Mouse (Mus musculus) C2C12 (cell line): ENCODE results near the gene Arap1.

Experiments
- CEBPB ChIP-seq: IDR thresholded peaks from one replicate; pipeline ENCODE4 v1.6.1; 2011; ENCODE audit warnings: low read depth, mild to moderate bottlenecking, control low read depth, moderate library complexity
- CTCF ChIP-seq: IDR thresholded peaks from one replicate; pipeline ENCODE4 v1.5.1; 2011; ENCODE audit not compliant: control insufficient read depth, insufficient read depth, insufficient read length
- FOSL1 ChIP-seq: IDR thresholded peaks from one replicate; pipeline ENCODE4 v1.8.0; 2011; ENCODE audit warnings: mild to moderate bottlenecking, low read length; ENCODE audit not compliant: poor library complexity, insufficient read depth, severe bottlenecking
- MYOG ChIP-seq: IDR thresholded peaks from one replicate; pipeline ENCODE4 v1.6.1; 2011; ENCODE audit not compliant: control insufficient read depth, insufficient read length; ENCODE audit errors: extremely low read depth
- USF1 ChIP-seq: IDR thresholded peaks from one replicate; pipeline ENCODE4 v1.6.1; 2011; ENCODE audit warnings: low read depth, mild to moderate bottlenecking, control low read depth, moderate library complexity

GRCm38 (mm10) chr7:101360406-101360805 is 12.5 kb downstream of the Arap1 start:
- no peak for TF ChIP-seq CTCF
- no peak for TF ChIP-seq MYOG
- no peak for TF ChIP-seq USF1
- TF ChIP-seq FOSL1: no peak
- no peak for TF ChIP-seq CEBPB
